Mouse (Mus musculus): ENCODE results near the gene Gpx2. TPM values are rescaled to one million over a fixed set of nuclear protein-coding genes. Genes with fewer than 3 reads are reported as not detected.
"Not testable (repeated sequence)": the region's sequence is repeated elsewhere in the genome, so short reads cannot be mapped to it uniquely, and the experiment has no call there.

Gpx2 gene
- polyA plus RNA-seq, 1 experiment from 2014 or later: 0.10 TPM

- Histone ChIP-seq H3K27ac (replicated peaks) (no peak overlapping the region), H3K4me2 (no peak overlapping the region), H3K9ac (no peak overlapping the region), H3K4me3 (no peak overlapping the region), H3K36me3 (peaks cover 4% of the 10 kb centered on the region; the same call in 1 of the 2 replicates), H3K9me3 (no peaks in the 10 kb centered on the region), H3K27me3 (no peaks in the 10 kb centered on the region), H3K4me1 (replicated peaks) (no peaks in the 10 kb centered on the region)
- ATAC-seq (ENCODE audit: low read depth): no peak
- 62% methylated on average over 5 of the region's 5 CpGs for WGBS
These were observed 2.8 kb upstream of the Gpx2 start for GRCm38 (mm10) chr12:76798008-76798720.

GRCm38 (mm10) chr12:76796938-76797539, 1.7 kb upstream of the Gpx2 start:
- 90% methylated on average over 7 of the region's 7 CpGs for WGBS
- no peaks in the 10 kb centered on the region for H3K4me1 ChIP-seq (replicated peaks)
- H3K27me3 ChIP-seq: no peaks in the 10 kb centered on the region
- no peak for ATAC-seq (ENCODE audit: low read depth)
- H3K27ac ChIP-seq (replicated peaks): no peak overlapping the region
- no peak overlapping the region for H3K4me2 ChIP-seq
- H3K9ac ChIP-seq: no peak overlapping the region
- peaks cover 4% of the 10 kb centered on the region; the same call in 1 of the 2 replicates for H3K36me3 ChIP-seq
- no peak overlapping the region for H3K4me3 ChIP-seq
- H3K9me3 ChIP-seq: no peaks in the 10 kb centered on the region

GRCm38 (mm10) chr12:76792540-76792939, 2.8 kb downstream of the Gpx2 start:
- H3K27me3 ChIP-seq; H3K9me3 ChIP-seq; H3K36me3 ChIP-seq; H3K4me2 ChIP-seq; H3K4me1 ChIP-seq (replicated peaks); H3K9ac ChIP-seq; ATAC-seq (ENCODE audit: low read depth); H3K4me3 ChIP-seq; H3K27ac ChIP-seq (replicated peaks): not testable (repeated sequence)
- WGBS: 58% methylated on average over 14 of the region's 14 CpGs

- Histone ChIP-seq H3K9ac (no peak overlapping the region), H3K4me1 (replicated peaks) (no peaks in the 10 kb centered on the region), H3K4me2 (no peak overlapping the region), H3K9me3 (no peaks in the 10 kb centered on the region), H3K27me3 (no peaks in the 10 kb centered on the region), H3K27ac (replicated peaks) (no peak overlapping the region), H3K36me3 (no peaks in the 10 kb centered on the region), H3K4me3 (no peak overlapping the region)
- WGBS: 67% methylated on average over 8 of the region's 8 CpGs
- no peak for ATAC-seq (ENCODE audit: low read depth)
These were observed 4.8 kb downstream of the Gpx2 start for GRCm38 (mm10) chr12:76790446-76791084.

GRCm38 (mm10) chr12:76784056-76784619, 11.2 kb downstream of the Gpx2 start:
- Histone ChIP-seq H3K36me3 (no peaks in the 10 kb centered on the region), H3K4me3 (no peak overlapping the region), H3K27ac (replicated peaks) (no peak overlapping the region), H3K9me3 (no peaks in the 10 kb centered on the region), H3K9ac (no peak overlapping the region), H3K4me2 (no peak overlapping the region), H3K4me1 (replicated peaks) (0 out of 2 replicates have a peak, but pooled peaks cover 5% of the 10 kb centered on the region), H3K27me3 (no peaks in the 10 kb centered on the region)
- WGBS: 75% methylated on average over 10 of the region's 10 CpGs
- ATAC-seq (ENCODE audit: low read depth): no peak

GRCm38 (mm10) chr12:76780639-76781468, 14.5 kb downstream of the Gpx2 start:
- peak; percentile 50; the same call in 1 of the 2 replicates for ATAC-seq (ENCODE audit: low read depth)
- Histone ChIP-seq H3K4me1 (replicated peaks) (0 out of 2 replicates have a peak, but pooled peaks cover 5% of the 10 kb centered on the region), H3K36me3 (peaks cover 4% of the 10 kb centered on the region), H3K4me3 (no peak overlapping the region), H3K4me2 (no peak overlapping the region), H3K9me3 (no peaks in the 10 kb centered on the region), H3K27ac (replicated peaks) (0 out of 2 replicates have a peak overlapping the region, but pooled peaks have one; percentile 13), H3K27me3 (no peaks in the 10 kb centered on the region), H3K9ac (no peak overlapping the region)
- whole genome bisulfite sequencing: 66% methylated on average over 12 of the region's 12 CpGs

GRCm38 (mm10) chr12:76779951-76780350, 15.4 kb downstream of the Gpx2 start:
- Histone ChIP-seq H3K9ac (no peak overlapping the region), H3K27me3 (no peaks in the 10 kb centered on the region), H3K4me3 (no peak overlapping the region), H3K9me3 (no peaks in the 10 kb centered on the region), H3K4me2 (no peak overlapping the region), H3K27ac (replicated peaks) (no peak overlapping the region), H3K36me3 (peaks cover 4% of the 10 kb centered on the region), H3K4me1 (replicated peaks) (0 out of 2 replicates have a peak, but pooled peaks cover 5% of the 10 kb centered on the region)
- WGBS: 77% methylated on average over 5 of the region's 5 CpGs
- no peak for ATAC-seq (ENCODE audit: low read depth)

GRCm38 (mm10) chr12:76778305-76779083, 16.9 kb downstream of the Gpx2 start:
- no peak for ATAC-seq (ENCODE audit: low read depth)
- WGBS: 85% methylated on average over 10 of the region's 10 CpGs
- H3K4me1 ChIP-seq (replicated peaks): 0 out of 2 replicates have a peak, but pooled peaks cover 5% of the 10 kb centered on the region

GRCm38 (mm10) chr12:76777845-76778244, 17.5 kb downstream of the Gpx2 start:
- Histone ChIP-seq H3K4me3 (no peak overlapping the region), H3K27me3 (no peaks in the 10 kb centered on the region), H3K9ac (no peak overlapping the region), H3K4me1 (replicated peaks) (0 out of 2 replicates have a peak, but pooled peaks cover 5% of the 10 kb centered on the region), H3K27ac (replicated peaks) (no peak overlapping the region), H3K4me2 (no peak overlapping the region), H3K36me3 (peaks cover 4% of the 10 kb centered on the region), H3K9me3 (no peaks in the 10 kb centered on the region)
- ATAC-seq (ENCODE audit: low read depth): no peak

More at GRCm38 (mm10) chr12:76778305-76779083, 16.9 kb downstream of the Gpx2 start:
- no peaks in the 10 kb centered on the region for H3K9me3 ChIP-seq
- H3K9ac ChIP-seq: no peak overlapping the region
- no peak overlapping the region for H3K27ac ChIP-seq (replicated peaks)
- H3K4me3 ChIP-seq: no peak overlapping the region
- H3K36me3 ChIP-seq: peaks cover 4% of the 10 kb centered on the region
- H3K4me2 ChIP-seq: no peak overlapping the region
- H3K27me3 ChIP-seq: no peaks in the 10 kb centered on the region

GRCm38 (mm10) chr12:76776898-76777297, 18.5 kb downstream of the Gpx2 start:
- Histone ChIP-seq H3K4me2 (no peak overlapping the region), H3K27ac (replicated peaks) (no peak overlapping the region), H3K36me3 (peaks cover 4% of the 10 kb centered on the region), H3K9ac (no peak overlapping the region), H3K4me1 (replicated peaks) (0 out of 2 replicates have a peak, but pooled peaks cover 5% of the 10 kb centered on the region), H3K9me3 (no peaks in the 10 kb centered on the region), H3K4me3 (no peak overlapping the region), H3K27me3 (no peaks in the 10 kb centered on the region)
- no peak for ATAC-seq (ENCODE audit: low read depth)
- 94% methylated on average over 5 of the region's 5 CpGs for WGBS

GRCm38 (mm10) chr12:76775132-76775531, 20.2 kb downstream of the Gpx2 start:
- ATAC-seq (ENCODE audit: low read depth): no peak
- Histone ChIP-seq H3K9me3 (no peaks in the 10 kb centered on the region), H3K4me3 (no peak overlapping the region), H3K27ac (replicated peaks) (no peak overlapping the region), H3K9ac (no peak overlapping the region), H3K36me3 (peaks cover 4% of the 10 kb centered on the region), H3K4me1 (replicated peaks) (no peaks in the 10 kb centered on the region), H3K27me3 (no peaks in the 10 kb centered on the region), H3K4me2 (no peak overlapping the region)
- 67% methylated on average over 4 of the region's 4 CpGs for WGBS
